ENCODE assay signal across 19 mouse cellular contexts in genomic region chr12:105857902-105858640, GRCm38 (mm10).
A peak's percentile ranks its signal among the peaks of the same experiment; 100 is the strongest.
DNase-seq lines count a peak whose midpoint lies in the region; ATAC-seq and TF ChIP-seq lines count a peak whose summit lies in the region.
"Had no signal": no experiment of that assay in that cellular context is flagged by ENCODE, and none has a peak within 500 bp of the region (broad histone marks: within the 10 kb centered on the region; RNA-seq: fewer than 3 reads in every experiment).

No protein-coding gene starts in this region.

- H3K4me1 ChIP-seq in forebrain, embryonic 12.5 days: peaks cover 36% of the 10 kb centered on the region
- H3K4me1 ChIP-seq in forebrain, postnatal 0 days (ENCODE audit: insufficient read depth): peaks cover 8% of the 10 kb centered on the region; the same call in 1 of the 2 replicates
- H3K4me1 ChIP-seq in heart, embryonic 12.5 days (replicated peaks): no peaks in the 10 kb centered on the region

- 0 out of 2 replicates have a peak overlapping the region, but pooled peaks have one; percentile 26 for H3K27ac ChIP-seq in forebrain, embryonic 12.5 days
- H3K27ac ChIP-seq in forebrain, postnatal 0 days (ENCODE audit: low read depth, low read length): no peak overlapping the region
- H3K27ac ChIP-seq in heart, embryonic 12.5 days (ENCODE audit: poor library complexity, severe bottlenecking): no peak overlapping the region
- no peak overlapping the region for H3K27ac ChIP-seq in gastrocnemius, adult 2 months
- H3K27ac ChIP-seq: embryonic facial prominence, embryonic 12.5 days had no signal

- 0 out of 2 replicates have a peak, but pooled peaks cover 5% of the 10 kb centered on the region for H3K9me3 ChIP-seq in forebrain, embryonic 12.5 days
- H3K9me3 ChIP-seq in forebrain, postnatal 0 days (ENCODE audit: low read length): no peaks in the 10 kb centered on the region
- peaks cover 4% of the 10 kb centered on the region; the same call in 1 of the 2 replicates for H3K9me3 ChIP-seq in heart, embryonic 12.5 days (replicated peaks)
- H3K9me3 ChIP-seq: embryonic facial prominence, embryonic 12.5 days; G1E had no signal

- no peak for ATAC-seq in forebrain, embryonic 12.5 days (ENCODE audit: low FRiP score)
- ATAC-seq in forebrain, postnatal 0 days: no peak
- no peak for ATAC-seq in heart, embryonic 12.5 days (ENCODE audit: insufficient number of reproducible peaks, low FRiP score)
- ATAC-seq in megakaryocyte, adult 5-6 weeks (ENCODE audit: poor library complexity, severe bottlenecking): no peak
- ATAC-seq: CD4-positive, CD25-positive, alpha-beta regulatory T cell, adult 4 months; hindbrain, embryonic 16.5 days; intestine, embryonic 16.5 days had no signal

- no peak for TF ChIP-seq CTCF in forebrain, postnatal 0 days (IDR thresholded peaks at IDR 0.05; ENCODE audit: low read depth)
- no peak for TF ChIP-seq CTCF in gastrocnemius, adult 2 months (IDR thresholded peaks at IDR 0.05)

- no peaks in the 10 kb centered on the region for H3K27me3 ChIP-seq in forebrain, embryonic 12.5 days
- H3K27me3 ChIP-seq in forebrain, postnatal 0 days (ENCODE audit: insufficient read depth, low read length): no peaks in the 10 kb centered on the region
- H3K27me3 ChIP-seq in heart, embryonic 12.5 days (replicated peaks): no peaks in the 10 kb centered on the region
- H3K27me3 ChIP-seq: embryonic facial prominence, embryonic 12.5 days had no signal

- WGBS in forebrain, embryonic 12.5 days: 82% methylated on average over 5 of the region's 5 CpGs
- 71% methylated on average over 5 of the region's 5 CpGs for WGBS in forebrain, postnatal 0 days
- 66% methylated on average over 5 of the region's 5 CpGs for WGBS in heart, embryonic 12.5 days

- H3K4me3 ChIP-seq in forebrain, embryonic 12.5 days (replicated peaks): no peak overlapping the region
- H3K4me3 ChIP-seq in forebrain, postnatal 0 days (ENCODE audit: low read depth, low read length): no peak overlapping the region
- no peak overlapping the region for H3K4me3 ChIP-seq in heart, embryonic 12.5 days
- no peak overlapping the region for H3K4me3 ChIP-seq in gastrocnemius, adult 2 months
- H3K4me3 ChIP-seq: embryonic facial prominence, embryonic 12.5 days; erythroblast, embryonic 14.5 days had no signal

- intact Hi-C loops in heart, postnatal 10 days (cut with DNase I): no loop called here
- intact Hi-C loops in heart, postnatal 36 days (cut with DNase I): loop anchor here (5.0 kb wide), 1 partner anchor 104 kb away; no protein-coding TSS in a partner anchor
- intact Hi-C loops in gastrocnemius, adult 2 months (cut with DNase I): no loop called here

- DNase-seq in forebrain, postnatal 0 days: no peak
- DNase-seq in heart, postnatal 10 days: peak; percentile 25 to 35
- DNase-seq in adipocyte (ENCODE audit: low spot score): peak; percentile 78
- DNase-seq in heart, postnatal 36 days: peak; percentile 18 to 19
- DNase-seq in gastrocnemius, adult 2 months: no peak
- DNase-seq: cerebellum, adult 8-10 months; gastrocnemius, postnatal 25 days; lung, adult 18-20 months; lung, postnatal 14 days had no signal

- no peak overlapping the region for H3K4me2 ChIP-seq in forebrain, embryonic 12.5 days
- no peak overlapping the region for H3K4me2 ChIP-seq in forebrain, postnatal 0 days (ENCODE audit: low read depth)
- no peak overlapping the region for H3K4me2 ChIP-seq in heart, embryonic 12.5 days
- H3K4me2 ChIP-seq: embryonic facial prominence, embryonic 12.5 days; liver, embryonic 11.5 days had no signal

- H3K36me3 ChIP-seq in forebrain, embryonic 12.5 days (replicated peaks): no peaks in the 10 kb centered on the region
- H3K36me3 ChIP-seq in forebrain, postnatal 0 days (ENCODE audit: insufficient read depth): no peaks in the 10 kb centered on the region
- H3K36me3 ChIP-seq in heart, embryonic 12.5 days: no peaks in the 10 kb centered on the region
- H3K36me3 ChIP-seq: embryonic facial prominence, embryonic 12.5 days; G1E had no signal

- no peak overlapping the region for H3K9ac ChIP-seq in forebrain, embryonic 12.5 days
- H3K9ac ChIP-seq in forebrain, postnatal 0 days: no peak overlapping the region
- H3K9ac ChIP-seq in heart, embryonic 12.5 days: no peak overlapping the region
- H3K9ac ChIP-seq: embryonic facial prominence, embryonic 12.5 days had no signal

Comparison
In these comparisons a context has a peak if more than half of its experiments do, and no peak if none do; other contexts are left out.
1. DNase-seq: peak in heart, postnatal 10 days (2 of 2), adipocyte (single experiment) and heart, postnatal 36 days (2 of 2); none in forebrain, postnatal 0 days (single experiment) and gastrocnemius, adult 2 months (single experiment).